Mouse (Mus musculus): Measurements from ENCODE around the gene Stradb. TPM values are rescaled to one million over a fixed set of nuclear protein-coding genes. Genes with fewer than 3 reads are reported as not detected.

The Stradb gene
- polyA plus RNA-seq, 1 experiment from 2014 or later, result 45.2 TPM

- Histone ChIP-seq H3K4me3 (no peak overlapping the region), H3K4me1 (peaks cover 14% of the 10 kb centered on the region), H3K4me2 (replicated peaks) (no peak overlapping the region; the same call in 1 of the 2 replicates), H3K9me3 (no peaks in the 10 kb centered on the region), H3K27me3 (replicated peaks) (no peaks in the 10 kb centered on the region), H3K27ac (no peak overlapping the region), H3K9ac (no peak overlapping the region), H3K36me3 (no peaks in the 10 kb centered on the region)
- no peak for ATAC-seq (ENCODE audit: low FRiP score, low read depth)
- 84% methylated on average over 5 of the region's 5 CpGs for WGBS
Observed at GRCm38 (mm10) chr1:58970054-58970453, 3.3 kb upstream of the Stradb start.

DNA sequence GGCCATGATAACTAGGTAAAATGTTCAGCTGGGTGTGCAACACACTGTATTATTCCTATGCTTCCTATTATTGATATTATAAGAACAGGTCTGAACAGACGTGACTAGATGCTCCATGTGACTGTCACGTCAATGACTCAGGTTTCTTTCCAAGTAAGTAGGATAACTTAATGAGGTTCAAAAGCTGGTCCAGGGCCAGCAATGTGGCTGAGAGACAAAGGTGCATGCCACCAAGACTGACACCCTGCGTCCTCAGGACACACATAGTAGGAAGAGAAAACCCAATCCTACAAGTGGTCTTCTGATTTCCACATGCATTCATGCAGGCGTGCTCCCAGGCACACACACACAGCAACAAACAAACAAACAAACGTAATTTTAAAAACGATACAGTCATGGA lies 2.2 kb upstream of the Stradb start:
- no peaks in the 10 kb centered on the region for H3K9me3 ChIP-seq
- whole genome bisulfite sequencing, result 93% methylated on average over 6 of the region's 6 CpGs
- no peak for ATAC-seq (ENCODE audit: low FRiP score, low read depth)
- no peak overlapping the region for H3K27ac ChIP-seq
- no peaks in the 10 kb centered on the region for H3K27me3 ChIP-seq (replicated peaks)
- no peak overlapping the region for H3K9ac ChIP-seq
- H3K36me3 ChIP-seq, result no peaks in the 10 kb centered on the region
- no peak overlapping the region for H3K4me3 ChIP-seq
- no peak overlapping the region for H3K4me2 ChIP-seq (replicated peaks)
- H3K4me1 ChIP-seq, result peaks cover 14% of the 10 kb centered on the region

GRCm38 (mm10) chr1:58972851-58973365 lies 414 bp upstream of the Stradb start:
- peak overlapping the region; percentile 88 for H3K9ac ChIP-seq
- H3K27ac ChIP-seq, result peak overlapping the region; percentile 7; the same call in 1 of the 2 replicates
- peak overlapping the region; percentile 80 for H3K4me3 ChIP-seq
- 0 out of 2 replicates have a peak, but pooled peaks cover under 1% of the 10 kb centered on the region for H3K36me3 ChIP-seq
- no peaks in the 10 kb centered on the region for H3K9me3 ChIP-seq
- WGBS, result under 1% methylated on average over 28 of the region's 28 CpGs
- H3K4me1 ChIP-seq, result peaks cover 14% of the 10 kb centered on the region
- no peaks in the 10 kb centered on the region for H3K27me3 ChIP-seq (replicated peaks)
- ATAC-seq (ENCODE audit: low FRiP score, low read depth), result no peak; the same call in 1 of the 2 replicates
- H3K4me2 ChIP-seq (replicated peaks), result peak overlapping the region; percentile 85

GRCm38 (mm10) chr1:58982276-58982675 lies 9.0 kb downstream of the Stradb start:
- no peaks in the 10 kb centered on the region for H3K27me3 ChIP-seq (replicated peaks)
- H3K27ac ChIP-seq, result no peak overlapping the region
- no peak overlapping the region for H3K4me3 ChIP-seq
- no peak for ATAC-seq (ENCODE audit: low FRiP score, low read depth)
- WGBS, result 91% methylated on average over 3 of the region's 3 CpGs
- no peaks in the 10 kb centered on the region for H3K4me1 ChIP-seq
- no peak overlapping the region for H3K9ac ChIP-seq
- H3K36me3 ChIP-seq, result peaks cover 34% of the 10 kb centered on the region
- H3K9me3 ChIP-seq, result no peaks in the 10 kb centered on the region
- no peak overlapping the region for H3K4me2 ChIP-seq (replicated peaks)

- Histone ChIP-seq H3K36me3 (peaks cover 30% of the 10 kb centered on the region), H3K4me3 (no peak overlapping the region), H3K27ac (no peak overlapping the region), H3K4me2 (replicated peaks) (no peak overlapping the region), H3K9me3 (no peaks in the 10 kb centered on the region), H3K9ac (no peak overlapping the region), H3K4me1 (no peaks in the 10 kb centered on the region), H3K27me3 (replicated peaks) (no peaks in the 10 kb centered on the region)
- 86% methylated on average over 5 of the region's 5 CpGs for WGBS
- no peak for ATAC-seq (ENCODE audit: low FRiP score, low read depth)
Observed at GRCm38 (mm10) chr1:58984586-58984985, 11.3 kb downstream of the Stradb start.

DNA sequence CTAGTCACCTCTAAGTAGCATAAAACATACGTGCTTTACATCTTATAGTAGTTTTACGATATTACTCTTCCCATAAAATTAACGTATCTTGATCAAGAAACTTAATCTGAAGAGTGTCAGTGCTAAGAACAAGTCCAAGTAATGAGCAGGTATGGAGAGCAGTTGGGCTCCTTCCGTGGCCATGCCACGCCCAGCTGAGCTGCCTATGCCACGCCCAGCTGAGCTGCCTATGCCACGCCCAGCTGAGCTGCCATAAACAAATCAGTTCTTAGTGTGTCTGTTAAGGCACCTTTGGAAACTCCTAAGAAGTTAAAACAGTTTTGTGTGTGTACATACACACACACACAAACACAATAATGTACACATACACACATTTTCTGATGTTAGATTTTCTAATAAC lies 19.8 kb downstream of the Stradb start:
- Histone ChIP-seq H3K36me3 (peaks cover 29% of the 10 kb centered on the region), H3K4me1 (no peaks in the 10 kb centered on the region), H3K27ac (no peak overlapping the region), H3K9me3 (no peaks in the 10 kb centered on the region), H3K4me3 (no peak overlapping the region), H3K4me2 (replicated peaks) (no peak overlapping the region), H3K9ac (no peak overlapping the region), H3K27me3 (replicated peaks) (no peaks in the 10 kb centered on the region)
- no peak for ATAC-seq (ENCODE audit: low FRiP score, low read depth)
- WGBS, result 86% methylated on average over 7 of the region's 7 CpGs

GRCm38 (mm10) chr1:58993723-58994122 lies 20.4 kb downstream of the Stradb start:
- 42% methylated on average over 1 of the region's 1 CpGs for WGBS
- Histone ChIP-seq H3K4me2 (replicated peaks) (no peak overlapping the region), H3K4me1 (no peaks in the 10 kb centered on the region), H3K9ac (no peak overlapping the region), H3K9me3 (no peaks in the 10 kb centered on the region), H3K36me3 (peaks cover 29% of the 10 kb centered on the region), H3K27me3 (replicated peaks) (no peaks in the 10 kb centered on the region), H3K27ac (no peak overlapping the region), H3K4me3 (no peak overlapping the region)
- no peak for ATAC-seq (ENCODE audit: low FRiP score, low read depth)

DNA sequence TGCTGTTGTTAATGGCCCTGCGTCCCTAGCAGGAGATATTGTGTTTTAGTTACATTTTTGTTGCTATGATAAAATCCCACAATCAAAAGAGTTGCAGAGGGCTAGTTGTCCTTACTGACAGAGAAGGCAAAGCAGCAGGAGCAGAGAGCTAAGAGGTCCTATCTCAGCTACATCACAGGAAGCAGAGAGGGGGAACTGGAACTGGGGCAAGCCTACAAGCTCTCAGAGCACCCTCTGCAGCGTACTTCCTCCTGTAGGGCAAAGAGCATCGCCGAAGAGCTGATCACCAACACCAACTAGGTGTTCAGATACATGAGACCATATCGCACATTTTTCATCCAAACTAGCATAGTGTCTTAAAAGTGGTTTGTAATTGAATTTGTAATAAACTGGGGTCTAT lies 22.0 kb downstream of the Stradb start:
- H3K36me3 ChIP-seq, result peaks cover 26% of the 10 kb centered on the region
- no peak overlapping the region for H3K4me2 ChIP-seq (replicated peaks)
- WGBS, result 91% methylated on average over 5 of the region's 5 CpGs
- H3K27me3 ChIP-seq (replicated peaks), result no peaks in the 10 kb centered on the region
- no peak overlapping the region for H3K9ac ChIP-seq
- H3K9me3 ChIP-seq, result no peaks in the 10 kb centered on the region
- H3K4me1 ChIP-seq, result no peaks in the 10 kb centered on the region
- no peak for ATAC-seq (ENCODE audit: low FRiP score, low read depth)
- no peak overlapping the region for H3K4me3 ChIP-seq
- H3K27ac ChIP-seq, result no peak overlapping the region

- Histone ChIP-seq H3K27me3 (replicated peaks) (no peaks in the 10 kb centered on the region), H3K9ac (no peak overlapping the region), H3K9me3 (no peaks in the 10 kb centered on the region), H3K27ac (no peak overlapping the region), H3K4me3 (no peak overlapping the region), H3K36me3 (no peaks in the 10 kb centered on the region), H3K4me1 (no peaks in the 10 kb centered on the region), H3K4me2 (replicated peaks) (no peak overlapping the region)
- no peak for ATAC-seq (ENCODE audit: low FRiP score, low read depth)
- WGBS, result 51% methylated on average over 4 of the region's 4 CpGs
Observed at GRCm38 (mm10) chr1:59009250-59009649, 35.9 kb downstream of the Stradb start.

DNA sequence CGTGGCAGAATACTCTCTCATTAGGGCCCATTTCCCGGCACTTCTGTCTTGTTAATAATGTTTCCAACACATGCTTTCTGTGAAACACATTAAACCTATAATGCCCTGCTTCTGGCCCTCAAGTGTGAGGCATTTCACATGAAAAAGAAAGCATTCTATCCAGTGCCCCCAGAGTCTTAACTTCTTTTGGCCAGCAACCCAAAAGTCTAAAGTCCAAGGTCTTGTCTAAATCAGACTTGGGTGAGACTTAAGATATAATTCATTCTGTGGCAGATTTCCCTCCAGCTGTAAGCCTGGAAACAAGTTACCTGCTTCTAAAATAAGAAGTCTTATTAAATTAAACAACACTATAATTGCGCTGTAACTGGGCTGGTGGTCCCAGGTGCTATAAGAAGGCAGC lies 48.2 kb downstream of the Stradb start:
- 84% methylated on average over 3 of the region's 3 CpGs for WGBS
- ATAC-seq (ENCODE audit: low FRiP score, low read depth), result no peak
- no peak overlapping the region for H3K27ac ChIP-seq
- no peaks in the 10 kb centered on the region for H3K36me3 ChIP-seq
- H3K4me2 ChIP-seq (replicated peaks), result no peak overlapping the region
- no peak overlapping the region for H3K4me3 ChIP-seq
- H3K9me3 ChIP-seq, result no peaks in the 10 kb centered on the region
- H3K27me3 ChIP-seq (replicated peaks), result no peaks in the 10 kb centered on the region
- H3K4me1 ChIP-seq, result no peaks in the 10 kb centered on the region
- H3K9ac ChIP-seq, result no peak overlapping the region

DNA sequence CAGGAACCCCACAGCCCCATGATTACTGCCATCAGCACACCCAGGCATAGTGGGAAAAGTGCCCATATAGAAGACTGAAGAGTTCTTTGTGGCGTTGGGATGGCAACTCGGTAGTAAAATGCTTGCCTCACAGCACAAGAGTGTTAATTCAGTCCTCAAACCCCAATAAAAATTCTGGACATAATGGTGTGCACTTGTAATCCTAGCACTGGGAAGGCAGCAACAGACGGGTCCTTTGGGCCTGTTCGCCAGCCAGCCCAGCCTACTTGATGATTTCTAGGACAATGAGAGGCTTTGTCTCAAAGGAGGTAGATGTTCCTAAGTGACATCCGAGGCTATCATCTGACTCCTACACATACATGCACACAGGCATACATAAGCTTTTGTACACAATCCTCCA lies 64.4 kb downstream of the Stradb start:
- 46% methylated on average over 5 of the region's 5 CpGs for WGBS
- ATAC-seq (ENCODE audit: low FRiP score, low read depth), result no peak
- no peak overlapping the region for H3K9ac ChIP-seq

More for the DNA sequence above, 64.4 kb downstream of the Stradb start:
- Histone ChIP-seq H3K4me2 (replicated peaks) (no peak overlapping the region), H3K4me3 (no peak overlapping the region), H3K36me3 (no peaks in the 10 kb centered on the region), H3K27me3 (replicated peaks) (no peaks in the 10 kb centered on the region), H3K4me1 (no peaks in the 10 kb centered on the region), H3K27ac (no peak overlapping the region), H3K9me3 (no peaks in the 10 kb centered on the region)
